Mouse (Mus musculus): ENCODE results near the gene Ncaph2.

The Ncaph2 gene

DNA sequence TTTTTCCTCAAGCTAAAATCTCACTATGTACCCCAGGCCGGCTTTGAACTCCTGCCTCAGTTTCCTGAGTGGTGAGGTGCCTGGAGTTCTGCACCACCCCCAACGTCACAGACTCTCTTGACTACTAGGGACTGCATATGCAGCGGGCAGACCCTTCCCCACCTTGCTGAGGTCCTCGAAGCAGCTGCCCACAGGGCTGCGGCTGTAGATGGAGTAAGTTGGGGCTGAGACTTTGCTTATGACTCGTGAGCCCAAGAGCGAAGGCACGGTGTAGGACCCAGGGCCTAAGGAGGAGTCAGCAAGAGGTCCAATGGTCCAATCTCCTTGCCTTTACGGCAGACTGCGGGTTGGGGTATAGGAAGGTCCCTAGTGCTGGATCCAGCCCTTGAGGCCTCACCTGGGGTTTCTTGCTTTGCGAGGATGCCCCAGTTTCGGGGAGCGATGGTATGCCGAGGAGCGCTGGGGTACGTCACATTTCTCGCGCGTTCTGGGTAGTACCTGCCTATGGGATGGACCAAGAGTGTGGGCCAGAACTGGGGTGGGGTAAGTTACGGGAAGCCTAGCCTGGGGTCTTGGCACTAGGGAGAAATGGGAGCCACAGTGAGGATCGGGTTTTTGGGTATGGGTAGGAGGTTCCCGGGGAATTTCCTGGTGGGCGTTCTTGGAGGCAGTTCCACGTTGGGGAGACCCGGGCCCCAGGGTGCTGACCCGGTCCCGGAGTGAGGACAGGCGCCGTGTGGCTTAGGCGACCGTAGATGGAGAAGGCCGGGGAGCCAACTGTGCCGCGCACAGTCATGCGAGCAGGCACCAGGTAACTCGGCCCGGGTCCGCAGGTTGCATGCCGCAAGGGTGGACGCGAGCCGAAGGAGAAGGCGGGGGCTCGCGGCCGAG, 22.7 kb downstream of the Ncaph2 start:
- no peak for DNase-seq (ENCODE audit: extremely low read depth, low read depth)

DNA sequence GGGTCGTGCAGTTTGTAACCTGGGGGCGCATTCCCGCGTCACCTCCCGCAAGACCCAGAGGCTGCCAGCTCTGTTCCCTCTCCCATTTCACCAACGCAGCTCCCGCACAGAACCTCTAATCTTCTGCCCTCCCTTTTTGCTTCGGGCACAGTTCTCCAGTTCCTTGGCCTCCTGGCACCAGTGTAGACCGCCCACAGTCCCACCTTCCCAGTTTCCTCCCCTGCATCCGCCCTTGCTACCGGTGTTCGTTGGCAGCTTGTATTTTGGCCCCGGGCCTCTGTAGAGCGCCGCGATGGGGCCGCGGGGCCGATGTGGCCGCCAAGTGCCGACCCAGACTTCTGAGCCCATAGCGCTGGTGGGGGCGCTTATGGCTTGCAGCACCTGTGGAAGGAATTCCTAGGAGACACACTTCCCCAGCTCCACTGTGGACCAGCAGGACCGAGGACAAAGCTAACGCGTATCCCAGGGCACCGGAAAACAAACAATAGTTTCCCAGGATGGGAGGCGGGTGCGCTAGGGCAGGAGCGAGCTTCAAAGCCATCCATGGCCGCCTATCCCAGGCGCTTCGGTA, 23.4 kb downstream of the Ncaph2 start, which contains the start of gene Odf3b:
Odf3b (minus strand) TSS at position 452 of the 571 bp plus-strand sequence.
- no peak for DNase-seq (ENCODE audit: extremely low read depth, low read depth)

- DNase-seq (ENCODE audit: extremely low read depth, low read depth): peak; percentile 73
Measured at GRCm38 (mm10) chr15:89379429-89379828, 23.9 kb downstream of the Ncaph2 start.

DNA sequence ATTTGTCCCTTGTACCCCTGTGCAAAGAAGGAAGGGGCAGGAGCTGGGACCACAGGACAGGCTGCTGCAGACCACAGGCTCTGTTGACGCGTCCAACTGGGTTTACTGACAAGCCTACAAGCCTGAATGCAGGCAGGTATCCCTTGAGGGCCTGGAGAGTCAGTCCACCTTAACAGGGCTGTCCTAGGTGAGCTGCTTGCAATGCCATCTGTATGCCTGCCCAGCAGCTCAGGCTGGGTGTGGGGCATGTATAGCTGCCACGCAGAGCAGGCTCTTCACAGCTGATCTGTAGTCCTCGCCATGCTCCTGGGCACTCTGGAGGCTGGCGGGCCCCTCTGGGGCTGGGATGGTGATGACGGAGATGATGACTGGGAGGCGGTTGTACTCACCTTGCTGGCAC, 29.1 kb downstream of the Ncaph2 start, which contains the start of gene Klhdc7b:
Klhdc7b (plus strand) TSS at position 301 of the 400 bp plus-strand sequence.
- no peak for DNase-seq (ENCODE audit: extremely low read depth, low read depth)

GRCm38 (mm10) chr15:89387127-89387526, 31.6 kb downstream of the Ncaph2 start:
- no peak for DNase-seq (ENCODE audit: extremely low read depth, low read depth)

DNA sequence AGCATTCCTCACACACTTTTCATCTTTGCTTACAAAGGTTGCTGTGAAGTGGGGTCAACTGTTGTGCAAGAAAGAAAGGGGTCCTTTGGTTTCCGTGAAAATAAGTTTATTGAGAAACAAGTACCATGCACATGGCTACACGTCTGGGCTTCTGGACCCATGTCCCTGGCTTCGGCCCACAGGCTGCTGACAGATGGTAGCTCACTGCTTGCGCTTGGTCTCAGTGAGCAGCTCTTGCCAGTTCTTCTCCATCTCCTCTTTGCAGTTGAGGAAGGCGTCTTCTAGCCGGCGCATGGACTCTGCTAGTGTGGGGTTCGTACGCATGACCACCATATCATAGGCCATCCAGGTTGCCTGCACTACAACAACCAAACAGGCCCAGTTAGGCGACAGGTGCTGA, 34.6 kb downstream of the Ncaph2 start:
- no peak for DNase-seq (ENCODE audit: extremely low read depth, low read depth)

- DNase-seq (ENCODE audit: extremely low read depth, low read depth): no peak
Measured at GRCm38 (mm10) chr15:89396883-89397282, 41.4 kb downstream of the Ncaph2 start.

DNA sequence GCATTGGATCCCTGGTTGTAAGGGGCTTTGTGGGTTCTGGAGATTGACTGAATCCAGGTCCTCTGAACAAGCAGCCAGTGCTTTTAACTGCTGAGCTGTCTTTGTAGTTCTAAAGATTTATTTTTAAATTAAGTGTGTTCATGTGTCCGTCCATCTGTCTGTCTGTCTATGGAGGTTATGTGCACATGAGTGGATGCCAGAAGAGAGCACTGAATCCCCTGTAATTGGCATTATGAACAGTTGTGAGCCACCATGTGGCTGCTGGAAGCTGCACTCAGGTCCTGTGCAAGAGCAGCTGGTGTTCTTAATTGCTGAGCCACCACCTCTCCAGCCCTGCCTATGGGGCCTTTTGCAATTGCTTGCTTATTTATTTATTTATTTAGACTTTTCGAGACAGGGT, 42.6 kb downstream of the Ncaph2 start:
- no peak for DNase-seq (ENCODE audit: extremely low read depth, low read depth)

DNA sequence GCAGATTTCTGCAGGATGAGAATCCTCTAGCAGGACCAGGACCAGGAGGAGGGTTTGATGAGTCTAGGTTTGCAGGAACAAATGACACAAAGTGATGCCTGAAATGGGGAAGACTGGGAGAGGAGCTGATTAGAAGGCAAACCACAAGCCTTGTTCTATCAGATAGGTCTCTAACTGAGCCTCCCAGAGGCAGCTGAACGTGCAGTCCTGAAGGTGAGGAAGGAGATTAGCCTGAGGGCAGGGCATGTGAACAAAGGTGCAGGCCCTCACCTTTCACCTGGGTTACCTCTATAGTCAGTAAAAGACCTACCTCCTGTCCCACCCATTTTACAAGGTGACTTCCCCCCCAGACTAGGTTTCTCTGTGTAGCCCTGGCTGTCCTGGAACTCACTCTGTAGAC, 44.2 kb downstream of the Ncaph2 start:
- no peak for DNase-seq (ENCODE audit: extremely low read depth, low read depth)

- no peak for DNase-seq (ENCODE audit: extremely low read depth, low read depth)
Measured at GRCm38 (mm10) chr15:89402471-89402870, 47.0 kb downstream of the Ncaph2 start.

DNA sequence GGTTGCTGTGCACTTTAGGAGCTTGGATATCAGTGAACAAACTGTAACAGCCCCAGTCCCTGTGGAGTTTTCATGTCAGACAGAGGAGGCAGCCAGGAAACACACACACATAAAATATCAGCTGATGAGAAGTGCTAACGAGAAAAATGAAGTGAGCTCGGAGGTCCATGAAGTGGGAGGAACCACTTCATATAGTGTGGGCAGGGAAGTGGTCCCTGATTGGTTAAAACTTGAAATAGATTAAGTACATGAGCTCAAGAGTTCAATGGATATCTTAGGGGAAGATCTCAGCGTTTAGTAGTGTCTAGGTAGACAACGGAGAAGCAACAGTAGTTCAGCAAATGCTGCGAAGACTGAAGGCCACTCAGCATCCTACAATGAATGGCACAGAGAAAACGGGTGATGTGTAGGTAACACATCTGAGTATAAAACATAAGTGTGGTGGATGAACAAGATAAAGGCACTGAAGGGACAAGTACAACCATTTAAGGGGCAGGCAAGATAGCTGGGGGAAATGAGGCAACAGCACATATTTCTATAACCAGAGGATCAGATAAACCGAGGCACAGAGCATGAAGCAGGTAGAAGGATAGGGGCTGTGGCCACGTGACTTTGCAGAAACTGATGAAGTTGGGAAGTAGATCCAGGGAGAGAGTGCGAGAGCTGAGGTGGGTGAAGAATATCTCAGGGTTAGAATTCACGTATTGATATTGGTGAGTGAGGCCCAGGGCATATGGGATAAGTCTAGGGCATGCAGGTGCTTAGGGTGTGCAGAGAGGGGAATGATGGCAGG, 49.5 kb downstream of the Ncaph2 start:
- peak; percentile 36 for DNase-seq (ENCODE audit: extremely low read depth, low read depth)

GRCm38 (mm10) chr15:89406691-89407090, 51.2 kb downstream of the Ncaph2 start:
- DNase-seq (ENCODE audit: extremely low read depth, low read depth): no peak

- no peak for DNase-seq (ENCODE audit: extremely low read depth, low read depth)
Measured at GRCm38 (mm10) chr15:89410118-89410517, 54.6 kb downstream of the Ncaph2 start, which contains the start of gene Syce3. TSS of gene Syce3 (minus strand) at chr15:89410503.

DNA sequence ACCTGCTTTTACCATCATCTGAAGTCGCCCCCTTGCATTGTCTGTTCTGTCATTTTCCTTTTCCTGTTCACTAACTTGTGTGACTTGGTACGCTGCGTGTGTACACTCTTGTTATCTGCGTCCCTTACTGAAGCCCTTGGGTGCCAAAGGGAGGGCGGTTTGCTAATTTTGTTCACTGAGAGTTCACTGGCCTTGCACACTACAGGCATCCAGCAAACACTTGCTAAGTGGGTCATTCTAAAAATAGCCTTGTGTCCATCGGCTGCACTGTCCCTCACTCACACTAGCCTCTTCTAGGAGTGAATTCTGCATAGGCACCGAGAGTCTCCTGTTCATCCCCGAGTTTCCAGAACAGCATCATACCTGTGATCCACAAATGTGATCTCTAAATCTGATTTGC, 59.8 kb downstream of the Ncaph2 start:
- DNase-seq (ENCODE audit: extremely low read depth, low read depth): no peak

GRCm38 (mm10) chr15:89421938-89422337, 66.4 kb downstream of the Ncaph2 start:
- DNase-seq (ENCODE audit: extremely low read depth, low read depth): no peak

All from MEL-GATA-1-ER (cell line).